Mouse (Mus musculus) gonadal fat pad, adult 2 months (tissue): ENCODE results near the gene Rgs9. TPM values are rescaled to one million over a fixed set of nuclear protein-coding genes. Genes with fewer than 3 reads are reported as not detected.
A peak's percentile ranks its signal among the peaks of the same experiment; 100 is the strongest.
"Not testable (repeated sequence)": the region's sequence is repeated elsewhere in the genome, so short reads cannot be mapped to it uniquely, and the experiment has no call there.

ENCODE experiments used
- DNase-seq: peaks from one replicate; pipeline ENCODE4 v3.0.0-alpha.2; 2012; ENCODE audit warnings: low read depth
- polyA plus RNA-seq: library from polyadenylated mRNA; depleted of rRNA; stranded (reverse); fragments of >200 nt; gene quantifications from 2 replicates; pipeline ENCODE4 v1.2.3, GENCODE M21; 2012; rRNA removed

Gene Rgs9
- 14.0 and 16.1 TPM in 2 replicates for polyA plus RNA-seq

DNA sequence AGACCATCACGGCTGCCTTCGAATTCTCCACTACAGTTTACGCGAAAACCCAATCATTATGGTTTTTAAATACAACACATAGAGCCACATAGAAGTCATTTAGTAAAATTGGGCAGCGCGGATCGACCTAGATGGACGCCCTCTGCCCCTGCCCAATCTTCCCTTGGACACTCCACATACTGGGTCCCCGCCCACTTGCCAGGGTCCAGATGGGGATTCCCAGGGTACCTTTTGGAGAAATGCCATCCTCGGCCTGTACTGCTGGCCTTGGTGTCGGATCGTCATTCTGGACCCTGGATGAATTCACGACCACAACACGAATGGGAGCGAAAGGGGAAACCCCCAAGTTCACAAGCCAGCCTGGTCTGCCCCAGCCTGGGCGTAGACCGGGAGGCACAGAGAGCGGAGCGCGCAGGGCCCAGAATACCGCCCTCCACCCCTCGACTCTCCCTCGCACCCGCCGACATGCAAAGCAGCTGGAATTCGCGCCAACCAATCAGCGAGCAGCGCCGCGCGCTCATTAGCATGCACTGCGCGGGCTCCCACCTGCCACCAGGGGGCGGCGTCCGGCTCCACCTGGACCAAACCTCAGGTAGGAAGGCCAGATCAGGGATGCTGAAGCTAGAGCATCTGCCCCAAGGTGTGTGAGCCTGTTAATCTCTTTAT lies at the start of gene Rgs9:
Gene Rgs9, minus strand, starts transcription at position 420 of the 666 bp plus-strand sequence.
- peak; percentile 30 for DNase-seq

GRCm38 (mm10) chr11:109347242-109347959 lies 49.5 kb upstream of the Rgs9 start:
- no peak for DNase-seq

DNA sequence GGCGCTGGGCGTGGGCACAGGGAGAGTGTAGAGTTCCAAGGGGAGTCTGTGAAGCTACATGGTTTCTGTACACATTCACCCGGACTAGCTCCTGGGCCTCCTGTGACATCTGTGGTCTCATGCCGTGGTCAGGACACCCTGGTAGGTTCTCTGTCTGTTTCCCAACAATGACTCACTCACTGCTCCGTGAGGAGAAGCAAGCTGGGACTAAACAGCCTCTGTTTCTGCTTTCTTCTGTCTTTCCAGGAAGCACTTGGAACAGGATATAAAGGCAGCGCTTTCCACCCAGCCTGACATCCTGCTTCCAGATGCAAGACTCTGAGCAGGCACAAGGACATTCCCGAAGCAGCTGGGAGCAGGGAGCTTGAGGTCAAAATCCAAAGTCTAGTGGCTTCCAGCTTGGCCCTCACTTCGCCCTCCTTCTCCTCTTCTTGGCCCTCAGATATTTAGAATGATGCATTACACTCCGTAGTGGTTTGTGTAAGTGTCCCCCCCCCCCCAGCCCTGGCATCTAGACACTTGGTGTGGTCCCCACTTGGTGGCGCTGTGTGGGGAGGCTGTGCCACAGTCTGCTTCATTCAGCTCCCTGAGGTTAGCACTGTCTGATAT lies 46.2 kb upstream of the Rgs9 start:
- DNase-seq: no peak

DNA sequence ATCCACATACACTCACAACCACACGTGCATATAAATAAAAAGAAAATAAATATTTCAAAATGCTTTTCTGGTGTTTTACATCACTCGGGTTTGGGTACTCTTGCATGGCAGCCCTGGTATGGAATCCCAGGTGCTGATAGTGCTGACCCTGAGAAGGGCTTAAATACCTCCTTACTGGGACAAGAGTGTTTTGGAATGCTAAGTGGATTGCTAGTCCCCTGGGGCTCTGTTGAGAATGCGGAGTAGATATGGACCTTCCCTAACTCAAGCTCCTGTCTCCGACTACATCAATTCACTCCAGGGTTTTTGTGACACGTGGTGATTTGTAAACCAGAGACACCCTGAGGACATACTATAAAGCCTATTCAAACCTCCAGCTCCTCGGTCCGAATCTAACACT lies 45.6 kb upstream of the Rgs9 start:
- no peak for DNase-seq

DNA sequence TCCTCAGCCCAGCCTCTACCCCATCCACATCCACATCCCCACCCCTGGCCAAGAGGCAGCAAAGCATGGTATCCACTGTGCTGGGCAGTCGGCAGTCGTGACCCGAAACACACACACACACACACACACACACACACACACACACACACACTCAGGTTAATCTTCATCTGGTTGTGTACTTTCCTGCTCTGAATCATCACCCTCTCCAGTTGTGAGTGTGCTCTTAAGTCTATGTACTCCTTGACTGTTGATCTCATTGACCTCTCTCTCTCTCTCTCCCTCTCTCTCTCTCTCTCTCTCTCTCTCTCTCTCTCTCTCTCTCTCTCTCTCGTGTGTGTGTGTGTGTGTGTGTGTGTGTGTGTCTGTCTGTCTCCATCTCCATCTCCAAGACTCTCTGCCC lies 44.7 kb upstream of the Rgs9 start:
- DNase-seq: not testable (repeated sequence)

- DNase-seq: no peak
Observed at GRCm38 (mm10) chr11:109340541-109340940, 42.6 kb upstream of the Rgs9 start.

GRCm38 (mm10) chr11:109339155-109339938 lies 41.4 kb upstream of the Rgs9 start:
- no peak for DNase-seq

DNA sequence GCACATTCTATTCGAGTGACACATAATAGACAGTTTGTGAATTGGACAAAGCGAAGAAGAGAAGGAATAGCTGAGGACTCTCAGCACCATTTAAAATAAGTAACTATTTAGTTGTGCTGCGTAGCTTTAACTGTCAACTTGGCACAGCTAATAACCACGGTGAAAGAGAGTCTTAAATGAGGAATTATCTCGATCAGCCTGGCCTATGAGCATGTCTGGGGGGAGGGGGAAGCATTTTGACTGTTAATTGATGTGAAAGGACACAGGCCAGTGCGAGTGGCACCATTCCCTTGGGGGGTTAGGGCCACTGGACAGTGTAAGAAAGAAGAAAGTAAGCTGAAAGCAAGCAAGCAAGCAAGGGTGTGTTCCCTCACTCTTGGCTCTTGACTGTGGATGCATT lies 38.0 kb upstream of the Rgs9 start:
- DNase-seq: no peak

DNA sequence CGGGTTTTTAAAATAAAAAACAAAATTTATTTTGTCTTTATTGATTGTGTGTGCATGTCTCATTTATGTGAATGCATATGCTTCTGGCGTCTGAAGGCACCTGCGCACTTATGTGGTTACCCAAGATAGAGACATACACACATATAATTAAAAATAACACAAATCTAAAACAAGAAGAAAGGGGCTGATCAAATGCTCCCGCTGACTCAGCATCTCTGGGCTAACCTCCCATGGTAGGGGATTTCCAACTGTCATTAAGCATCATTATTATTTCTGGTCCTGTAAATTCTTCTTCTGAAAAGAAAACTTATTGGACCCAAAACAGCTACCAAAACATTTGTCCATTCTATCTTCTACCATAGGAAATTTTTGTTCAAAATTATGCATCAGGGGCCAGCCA lies 36.8 kb upstream of the Rgs9 start:
- no peak for DNase-seq

GRCm38 (mm10) chr11:109332722-109333121 lies 34.8 kb upstream of the Rgs9 start:
- no peak for DNase-seq

DNA sequence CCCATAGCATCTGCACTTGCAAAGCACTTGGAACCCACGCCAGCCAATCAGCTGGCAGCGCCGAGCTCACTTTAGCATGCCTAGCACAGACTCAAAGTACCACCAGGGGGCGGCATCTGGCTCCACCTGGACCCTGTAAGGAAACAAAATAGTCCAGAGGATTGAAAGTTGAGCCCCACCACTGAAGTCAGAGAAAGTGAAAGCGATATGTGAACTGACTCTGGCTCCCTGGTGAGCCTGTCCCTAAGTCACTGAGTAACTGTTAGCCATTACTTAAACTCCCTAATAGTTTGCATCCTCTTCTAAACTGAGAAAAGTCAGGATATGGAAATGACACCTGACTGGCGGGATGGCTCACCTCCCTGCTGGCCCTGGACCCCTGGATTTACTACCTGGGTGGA lies 33.5 kb upstream of the Rgs9 start:
- peak; percentile 38 for DNase-seq

- DNase-seq: no peak
Observed at GRCm38 (mm10) chr11:109330706-109331393, 32.9 kb upstream of the Rgs9 start.

- DNase-seq: no peak
Observed at GRCm38 (mm10) chr11:109329331-109329730, 31.4 kb upstream of the Rgs9 start.

DNA sequence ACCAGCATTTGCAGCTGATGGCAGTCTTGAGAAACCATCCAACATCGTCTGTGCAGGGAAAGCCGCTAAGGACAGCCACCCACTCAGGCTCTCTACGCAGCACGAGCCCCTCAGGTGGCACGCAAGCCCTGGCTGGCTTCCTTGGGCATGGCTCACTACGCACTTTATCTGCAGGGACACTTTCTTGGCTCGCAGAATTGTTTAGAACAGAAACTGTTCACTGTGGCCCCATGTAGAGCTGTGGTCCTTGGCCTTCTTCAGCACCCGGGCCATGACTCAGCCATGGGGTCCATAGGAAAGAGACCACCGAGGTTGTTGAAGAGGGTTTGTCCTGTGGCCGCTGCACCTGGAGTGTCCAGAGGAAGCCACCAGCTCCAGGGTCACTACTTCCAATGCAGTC lies 30.0 kb upstream of the Rgs9 start:
- DNase-seq: no peak

GRCm38 (mm10) chr11:109327381-109327780 lies 29.5 kb upstream of the Rgs9 start:
- no peak for DNase-seq

- DNase-seq: peak; percentile 20
Observed at GRCm38 (mm10) chr11:109326270-109326669, 28.3 kb upstream of the Rgs9 start.

DNA sequence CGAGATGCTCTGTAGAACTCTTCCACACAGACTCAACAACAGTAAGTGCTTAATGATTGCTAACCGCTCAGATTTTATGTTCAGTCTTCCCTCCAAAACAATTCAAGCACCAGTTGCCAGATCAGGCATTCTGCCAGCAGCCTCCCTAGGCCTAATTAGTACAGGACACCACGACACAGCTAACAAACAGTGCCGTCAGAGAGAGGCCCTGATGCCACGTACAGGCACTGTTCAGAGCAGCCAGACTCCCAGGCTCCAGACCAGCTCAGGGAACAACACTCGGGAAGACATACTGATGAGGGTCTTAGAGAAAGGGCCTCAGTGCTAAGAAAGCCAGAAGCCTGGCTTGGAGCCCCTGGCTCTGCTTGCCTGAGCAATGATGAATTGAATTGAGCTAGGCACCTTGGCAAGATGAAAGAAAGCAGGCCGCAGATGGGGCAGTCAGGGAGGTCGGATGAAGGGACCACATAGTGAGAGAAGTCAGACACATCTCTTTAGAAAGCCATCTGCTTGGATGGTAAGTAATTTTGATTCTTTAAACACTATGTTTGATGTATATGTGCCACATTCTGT lies 22.5 kb upstream of the Rgs9 start:
- DNase-seq: no peak

- no peak for DNase-seq
Observed at GRCm38 (mm10) chr11:109319946-109320345, 22.0 kb upstream of the Rgs9 start.

GRCm38 (mm10) chr11:109319471-109319870 lies 21.5 kb upstream of the Rgs9 start:
- no peak for DNase-seq

DNA sequence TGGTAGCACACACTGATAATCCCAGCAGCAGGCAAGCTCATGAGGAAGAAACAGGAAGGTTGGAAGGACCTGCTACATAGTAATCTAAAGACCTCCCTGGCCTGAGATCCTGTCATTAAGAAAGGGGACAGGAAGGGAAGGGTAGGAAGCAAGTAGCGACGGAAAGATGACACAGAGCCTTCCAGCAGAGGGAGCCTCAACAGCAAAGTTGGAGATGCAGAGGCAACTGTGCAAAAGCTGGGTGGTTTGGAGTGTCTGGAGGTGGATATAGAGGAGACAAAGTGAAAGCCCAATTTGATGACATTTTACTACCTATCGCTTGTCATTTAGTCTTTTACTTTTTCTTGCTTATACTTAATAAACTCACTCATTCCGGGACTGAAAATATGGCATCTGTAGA lies 19.0 kb upstream of the Rgs9 start:
- DNase-seq: no peak

GRCm38 (mm10) chr11:109311885-109312605 lies 14.1 kb upstream of the Rgs9 start:
- no peak for DNase-seq
